Comparison of ENCODE assay signal across 8 mouse cellular contexts in genomic region chr2:181213021-181213445, GRCm38 (mm10). TPM values are rescaled to one million over a fixed set of nuclear protein-coding genes. Genes with fewer than 3 reads are reported as not detected.
DNase-seq lines count a peak whose midpoint lies in the region; ATAC-seq and TF ChIP-seq lines count a peak whose summit lies in the region.

Gene Srms, minus strand, starts transcription at chr2:181213185.

- no peaks in the 10 kb centered on the region for H3K36me3 ChIP-seq in heart, embryonic 10.5 days
- H3K36me3 ChIP-seq in lung, embryonic 15.5 days, result no peaks in the 10 kb centered on the region

- peak within 1 kb of the TSS; percentile 29; the same call in 1 of the 2 replicates for H3K9ac ChIP-seq in lung, embryonic 15.5 days

- H3K27ac ChIP-seq in bone marrow macrophage, adult 2 months (ENCODE audit: insufficient read depth, low read depth, low read length), result no peak within 1 kb of the TSS
- no peak within 1 kb of the TSS for H3K27ac ChIP-seq in heart, embryonic 10.5 days
- no peak within 1 kb of the TSS for H3K27ac ChIP-seq in lung, embryonic 15.5 days

- no peak for TF ChIP-seq POLR2A in bone marrow macrophage, adult 2 months (IDR thresholded peaks at IDR 0.05; ENCODE audit: borderline replicate concordance, low read depth, low read length)

- ATAC-seq in lung, embryonic 15.5 days (ENCODE audit: borderline replicate concordance, extremely low read depth, low FRiP score, low TSS enrichment), result peak; percentile 81
- peak; percentile 49; the same call in 1 of the 2 replicates for ATAC-seq in neutrophil, adult 5-6 weeks (ENCODE audit: extremely low read depth, insufficient number of reproducible peaks, low FRiP score, poor library complexity, severe bottlenecking)

- H3K4me3 ChIP-seq in bone marrow macrophage, adult 2 months (ENCODE audit: insufficient read depth, low read length), result peak within 1 kb of the TSS; percentile 12
- H3K4me3 ChIP-seq in heart, embryonic 10.5 days, result peak within 1 kb of the TSS; percentile 54
- H3K4me3 ChIP-seq in lung, embryonic 15.5 days, result peak within 1 kb of the TSS; percentile 32

- peak; percentile 66 for DNase-seq in CD4-positive, CD25-positive, alpha-beta regulatory T cell, adult 2 months (ENCODE audit: low read depth, low spot score)
- no peak for DNase-seq in heart, embryonic 10.5 days (ENCODE audit: low spot score)
- DNase-seq in kidney, adult 8-10 months, result peak; percentile 33 to 47
- DNase-seq in cerebellum, adult 11 months, result no peak
- no peak for DNase-seq in right cerebral cortex, postnatal 25 days

- no peak for TF ChIP-seq CTCF in bone marrow macrophage, adult 2 months (IDR thresholded peaks at IDR 0.05; ENCODE audit: low read depth, low read length)

- peak within 1 kb of the TSS; percentile 65 for H3K4me2 ChIP-seq in lung, embryonic 15.5 days

- H3K4me1 ChIP-seq in bone marrow macrophage, adult 2 months (ENCODE audit: control insufficient read depth, insufficient read depth, low read length), result no peaks in the 10 kb centered on the region
- H3K4me1 ChIP-seq in heart, embryonic 10.5 days, result peaks cover 11% of the 10 kb centered on the region
- peaks cover 12% of the 10 kb centered on the region for H3K4me1 ChIP-seq in lung, embryonic 15.5 days

- H3K27me3 ChIP-seq in heart, embryonic 10.5 days (ENCODE audit: insufficient read depth, poor library complexity, severe bottlenecking), result peaks cover 65% of the 10 kb centered on the region
- H3K27me3 ChIP-seq in lung, embryonic 15.5 days, result peaks cover 34% of the 10 kb centered on the region

- no peaks in the 10 kb centered on the region for H3K9me3 ChIP-seq in heart, embryonic 10.5 days
- H3K9me3 ChIP-seq in lung, embryonic 15.5 days, result no peaks in the 10 kb centered on the region

- WGBS in heart, embryonic 10.5 days, result under 1% methylated on average over 17 of the region's 17 CpGs
- under 1% methylated on average over 17 of the region's 17 CpGs for WGBS in lung, embryonic 15.5 days

RNA-seq across cellular contexts. Expression of gene Srms, which starts in this region (rescaled TPM):
- not detected in 2 replicates for polyA plus RNA-seq in bone marrow macrophage, adult 2 months (2012; ENCODE audit: insufficient read depth, insufficient read length, missing spikeins)
- polyA plus RNA-seq in heart, embryonic 10.5 days (2016; fragmentation: Nextera tagmentation; extraction: Ambion mirVana), result 0.11 and 0.79 TPM in 2 replicates
- polyA plus RNA-seq in lung, embryonic 15.5 days (2015; fragmentation: Nextera tagmentation; extraction: Ambion mirVana), result 0.29 and 0.31 TPM in 2 replicates
- total RNA-seq in neutrophil, adult 5-6 weeks (2017), result 1.2 and 1.7 TPM in 2 replicates

Comparison
In these comparisons a context has a peak if more than half of its experiments do, and no peak if none do; other contexts are left out.
1. Peak in ATAC-seq, H3K4me3 ChIP-seq, H3K9ac ChIP-seq and H3K4me2 ChIP-seq in lung, embryonic 15.5 days; RNA of the gene not detected or under 1 TPM.
2. DNase-seq: peak in CD4-positive, CD25-positive, alpha-beta regulatory T cell, adult 2 months (single experiment) and kidney, adult 8-10 months (2 of 2); none in heart, embryonic 10.5 days (single experiment), cerebellum, adult 11 months (single experiment) and right cerebral cortex, postnatal 25 days (single experiment).
3. Peak in every context shown above with its lines, with median percentiles within 50 percentile points of each other: H3K4me3 ChIP-seq.